Mouse (Mus musculus) CH12.LX (cell line): Measurements from ENCODE around the gene Prelid3b. TPM values are rescaled to one million over a fixed set of nuclear protein-coding genes. Genes with fewer than 3 reads are reported as not detected.

Experiments used
- DNase-seq: peaks from one replicate; pipeline ENCODE4 v3.0.0-alpha.2; 2013; ENCODE audit errors: extremely low read depth
- H3K27ac ChIP-seq: 2 replicates; pipeline ENCODE4 v1.5.1; 2012; ENCODE audit warnings: low read depth, mild to moderate bottlenecking, control low read depth, moderate library complexity; ENCODE audit not compliant: insufficient read depth
- H3K27me3 ChIP-seq: replicated peaks from 2 replicates; pipeline ENCODE3; 2012; ENCODE audit warnings: inconsistent platforms
- H3K36me3 ChIP-seq, 2 experiments: replicated peaks in 1 of 2; 2 replicates each; pipeline versions ENCODE3 to v1.6.1; 2012; ENCODE audit warnings: inconsistent platforms in 1 of 2, low read length in 1 of 2, mild to moderate bottlenecking in 1 of 2, mixed read lengths in 1 of 2, moderate library complexity in 1 of 2; ENCODE audit not compliant: control insufficient read depth in 1 of 2, insufficient read depth in 1 of 2
- H3K4me1 ChIP-seq, 2 experiments: 2 replicates each; pipeline ENCODE4 v1.6.1; 2012; ENCODE audit warnings: inconsistent platforms in 1 of 2, moderate library complexity in 1 of 2; ENCODE audit not compliant: insufficient read depth in 2 of 2, control insufficient read depth in 1 of 2
- H3K4me2 ChIP-seq: 2 replicates; pipeline ENCODE4 v1.6.1; 2012; ENCODE audit warnings: low read depth, mild to moderate bottlenecking, control low read depth; ENCODE audit not compliant: poor library complexity, insufficient read depth, severe bottlenecking
- H3K4me3 ChIP-seq, 3 experiments: fragments of 150-350 bp in 1 of 3; sonication (generic) in 1 of 3; replicated peaks in 1 of 3; 2 replicates each; pipeline versions ENCODE3 to v1.5.1; 2011 to 2012; ENCODE audit warnings: low read depth in 2 of 3, low read length in 2 of 3, mild to moderate bottlenecking in 2 of 3, moderate library complexity in 2 of 3, control low read depth in 1 of 3, improper control_type of control experiment in 1 of 3, inconsistent platforms in 1 of 3, mixed read lengths in 1 of 3; ENCODE audit not compliant: poor library complexity in 1 of 3
- H3K79me2 ChIP-seq: replicated peaks from 2 replicates; pipeline ENCODE4 v1.6.1; 2012; ENCODE audit warnings: mild to moderate bottlenecking, moderate library complexity; ENCODE audit not compliant: control insufficient read depth, poor library complexity, insufficient read depth, severe bottlenecking; ENCODE audit errors: extremely low read depth
- H3K9ac ChIP-seq: 2 replicates; pipeline ENCODE4 v1.6.1; 2012; ENCODE audit warnings: low read depth, mild to moderate bottlenecking, control low read depth, moderate library complexity; ENCODE audit not compliant: insufficient read depth
- H3K9me3 ChIP-seq: replicated peaks from 2 replicates; pipeline ENCODE3; 2012; ENCODE audit warnings: low read length, inconsistent platforms, mixed read lengths
- CTCF ChIP-seq, 2 experiments: IDR thresholded peaks in 1 of 2; conservative IDR thresholded peaks in 1 of 2; 2 replicates each; pipeline ENCODE4 v1.5.1; 2011 to 2012; ENCODE audit warnings: low read depth in 2 of 2, low read length in 2 of 2, improper control_type of control experiment in 1 of 2, inconsistent platforms in 1 of 2, mild to moderate bottlenecking in 1 of 2, moderate library complexity in 1 of 2
- HCFC1 ChIP-seq: IDR thresholded peaks from 2 replicates; pipeline ENCODE4 v1.6.1; 2012; ENCODE audit warnings: low read depth, mild to moderate bottlenecking, inconsistent platforms, low read length, improper control_type of control experiment
- IRF4 ChIP-seq: IDR thresholded peaks from 2 replicates; pipeline ENCODE4 v1.6.1; 2014; ENCODE audit warnings: low read depth, mild to moderate bottlenecking, inconsistent platforms, low read length, improper control_type of control experiment
- JUN ChIP-seq: IDR thresholded peaks from 2 replicates; pipeline ENCODE4 v1.6.1; 2011; ENCODE audit warnings: low read depth, mild to moderate bottlenecking, low read length, improper control_type of control experiment, moderate library complexity; ENCODE audit not compliant: insufficient read depth
- JUND ChIP-seq: conservative IDR thresholded peaks from 2 replicates; pipeline ENCODE4 v1.6.1; 2011; ENCODE audit warnings: low read depth, low read length, improper control_type of control experiment
- KAT2A ChIP-seq: IDR thresholded peaks from 2 replicates; pipeline ENCODE4 v1.6.1; 2012; ENCODE audit warnings: low read length, improper control_type of control experiment, inconsistent platforms; ENCODE audit not compliant: insufficient replicate concordance
- MAFK ChIP-seq: IDR thresholded peaks from 2 replicates; pipeline ENCODE4 v1.6.1; 2011; ENCODE audit warnings: low read length, improper control_type of control experiment; ENCODE audit not compliant: insufficient replicate concordance
- MAZ ChIP-seq: IDR thresholded peaks from 2 replicates; pipeline ENCODE4 v1.6.1; 2012; ENCODE audit warnings: low read depth, mild to moderate bottlenecking, inconsistent platforms, low read length, improper control_type of control experiment, moderate library complexity
- MEF2A ChIP-seq: IDR thresholded peaks from 2 replicates; pipeline ENCODE4 v1.6.1; 2014; ENCODE audit warnings: low read depth, mild to moderate bottlenecking, inconsistent platforms, low read length, improper control_type of control experiment, borderline replicate concordance
- MXI1 ChIP-seq: IDR thresholded peaks from 2 replicates; pipeline ENCODE4 v1.6.1; 2011; ENCODE audit warnings: mild to moderate bottlenecking, low read depth, low read length, improper control_type of control experiment
- MYC ChIP-seq: IDR thresholded peaks from 2 replicates; pipeline ENCODE4 v1.6.1; 2011; ENCODE audit warnings: low read depth, mild to moderate bottlenecking, improper control_type of control experiment, low read length
- NELFE ChIP-seq: IDR thresholded peaks from 2 replicates; pipeline ENCODE4 v1.6.1; 2011; ENCODE audit warnings: low read depth, low read length, improper control_type of control experiment
- NRF1 ChIP-seq: IDR thresholded peaks from 2 replicates; pipeline ENCODE4 v1.6.1; 2014; ENCODE audit warnings: low read depth, mild to moderate bottlenecking, inconsistent platforms, low read length, improper control_type of control experiment, moderate library complexity
- RAD21 ChIP-seq: IDR thresholded peaks from 2 replicates; pipeline ENCODE4 v1.6.1; 2011; ENCODE audit warnings: low read depth, mild to moderate bottlenecking, low read length, improper control_type of control experiment, moderate library complexity
- RCOR1 ChIP-seq: conservative IDR thresholded peaks from 2 replicates; pipeline ENCODE4 v1.6.1; 2012; ENCODE audit warnings: low read depth, mild to moderate bottlenecking, inconsistent platforms, low read length, improper control_type of control experiment
- SIN3A ChIP-seq: IDR thresholded peaks from 2 replicates; pipeline ENCODE4 v1.6.1; 2012; ENCODE audit warnings: low read length, improper control_type of control experiment, inconsistent platforms
- SMC3 ChIP-seq: IDR thresholded peaks from 2 replicates; pipeline ENCODE4 v1.6.1; 2011; ENCODE audit warnings: low read depth, low read length, improper control_type of control experiment
- TBP ChIP-seq: conservative IDR thresholded peaks from 2 replicates; pipeline ENCODE4 v1.6.1; 2011; ENCODE audit warnings: low read depth, low read length, improper control_type of control experiment
- TCF12 ChIP-seq: IDR thresholded peaks from 2 replicates; pipeline ENCODE4 v1.6.1; 2014; ENCODE audit warnings: low read depth, mild to moderate bottlenecking, inconsistent platforms, low read length, improper control_type of control experiment
- USF1 ChIP-seq: IDR thresholded peaks from 2 replicates; pipeline ENCODE4 v1.6.1; 2014; ENCODE audit warnings: low read depth, mild to moderate bottlenecking, inconsistent platforms, low read length, improper control_type of control experiment
- ZKSCAN1 ChIP-seq: IDR thresholded peaks from 2 replicates; pipeline ENCODE4 v1.6.1; 2012; ENCODE audit warnings: low read depth, inconsistent platforms, low read length, improper control_type of control experiment, borderline replicate concordance
- ZMIZ1 ChIP-seq: IDR thresholded peaks from 2 replicates; pipeline ENCODE4 v1.6.1; 2012; ENCODE audit warnings: low read depth, mild to moderate bottlenecking, inconsistent platforms, low read length, improper control_type of control experiment
- dilution Hi-C: fragments of 300-500 bp; cut with MboI; formaldehyde crosslinking; loops from 2 replicates; pipeline ENCODE4 v1.14.3; 2020; ENCODE audit warnings: low sequenced_read_pairs; ENCODE audit not compliant: extremely low pct_unique_long_range_greater_than_20kb, extremely low pct_ligation_motif_present
- in situ Hi-C: fragments of 300-500 bp; cut with MboI; formaldehyde crosslinking; loops from 3 replicates; pipeline ENCODE4 v1.14.3; 2019; ENCODE audit warnings: low sequenced_read_pairs, low pct_ligation_motif_present, low pct_unique_long_range_greater_than_20kb, mixed read lengths
- polyA plus RNA-seq: library from polyadenylated mRNA; unstranded; fragments of >175 nt; gene quantifications from 2 replicates; pipeline ENCODE4 v1.2.1, GENCODE M21; 2012; ENCODE audit warnings: low read depth; ENCODE audit not compliant: insufficient read length
- total RNA-seq, 2 experiments: library from RNA; depleted of rRNA; stranded (reverse); fragments of 300-350 nt in 1 of 2; fragments of >200 nt in 1 of 2; gene quantifications; 2 replicates each; pipeline ENCODE4 v1.2.3; 2012 to 2014

The Prelid3b gene
- total and polyA plus RNA-seq, 3 experiments: 90.3 to 187 (median 179) TPM

DNA sequence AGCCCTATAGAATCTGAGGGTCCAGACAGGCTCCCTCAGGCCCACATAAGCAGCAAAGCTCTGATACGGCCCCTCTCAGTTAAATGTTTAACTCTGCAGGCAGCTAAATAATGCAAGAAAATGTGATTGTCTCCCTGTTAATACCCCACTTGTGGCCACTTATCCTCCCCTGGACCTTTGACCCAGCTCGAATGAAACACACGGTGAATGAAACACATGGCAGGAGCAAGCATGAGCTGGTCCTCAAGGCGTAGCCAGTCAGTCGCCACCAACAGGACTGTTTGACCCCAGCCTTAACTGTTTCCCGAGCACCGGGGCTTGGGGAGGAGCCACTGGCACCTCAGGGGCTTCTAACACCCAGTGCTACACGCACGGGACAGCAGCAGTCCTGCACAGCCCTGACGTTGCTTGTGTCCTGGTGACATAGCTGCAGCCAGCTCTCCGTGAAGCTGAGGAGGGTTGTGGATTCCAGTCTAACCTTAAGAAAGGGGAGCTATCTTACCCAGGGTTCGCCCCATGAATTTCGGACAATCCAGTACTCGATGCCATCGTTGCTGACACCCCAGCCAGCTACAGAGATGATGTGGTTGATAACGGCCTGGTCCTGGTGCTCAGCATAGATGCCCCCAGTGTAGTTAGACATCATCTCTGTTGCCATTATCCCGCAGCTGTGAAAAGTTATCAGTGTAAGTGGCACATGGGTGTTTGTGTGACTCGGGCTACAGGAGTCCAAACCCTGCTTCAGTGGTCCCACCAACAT, 44.6 kb downstream of the Prelid3b start:
- peaks cover 79 to 93% of the 10 kb centered on the region in 2 experiments for H3K36me3 ChIP-seq
- H3K4me3 ChIP-seq: no peak overlapping the region
- H3K27ac ChIP-seq: no peak overlapping the region
- no peaks in the 10 kb centered on the region for H3K79me2 ChIP-seq
- TF ChIP-seq ZKSCAN1: no peak
- TF ChIP-seq HCFC1: no peak
- TF ChIP-seq SMC3: no peak
- TF ChIP-seq NRF1: no peak
- TF ChIP-seq MAZ: no peak
- TF ChIP-seq RAD21: no peak
- no peak for TF ChIP-seq TBP
- no peak for TF ChIP-seq NELFE
- TF ChIP-seq MXI1: no peak
- TF ChIP-seq CTCF (conservative IDR thresholded peaks at IDR 0.05 in 1 of 2, IDR thresholded peaks at IDR 0.05 in 1 of 2; ENCODE audit: low read depth in 2 of 2, low read length in 2 of 2): no peak
- no peak for TF ChIP-seq JUND
- no peak for TF ChIP-seq SIN3A
- dilution Hi-C loops (no loop called here), in situ Hi-C loops (no loop called here)
- H3K4me1 ChIP-seq: peaks cover 0 to 10% of the 10 kb centered on the region in 2 experiments; a peak in 1 of 4 replicates
- no peak for DNase-seq
- H3K27me3 ChIP-seq: no peaks in the 10 kb centered on the region
- H3K9ac ChIP-seq: no peak overlapping the region
- no peaks in the 10 kb centered on the region for H3K9me3 ChIP-seq
- H3K4me2 ChIP-seq: no peak overlapping the region

- no peak for TF ChIP-seq TCF12
- no peak for TF ChIP-seq KAT2A
- no peak for TF ChIP-seq RCOR1
- no peak for TF ChIP-seq USF1
- TF ChIP-seq ZMIZ1: no peak
- no peak for TF ChIP-seq JUN
- no peak for TF ChIP-seq RAD21
- no peak for TF ChIP-seq IRF4
- TF ChIP-seq MEF2A: no peak
- TF ChIP-seq MYC: no peak
- TF ChIP-seq MAFK: no peak
- no peak for DNase-seq
- Histone ChIP-seq H3K9ac (no peak overlapping the region), H3K4me2 (no peak overlapping the region), H3K36me3 (peaks cover 84 to 95% of the 10 kb centered on the region in 2 experiments), H3K79me2 (no peaks in the 10 kb centered on the region), H3K4me3 (no peak overlapping the region), H3K4me1 (peaks cover 0 to 10% of the 10 kb centered on the region in 2 experiments; a peak in 1 of 4 replicates), H3K27me3 (no peaks in the 10 kb centered on the region), H3K27ac (no peak overlapping the region), H3K9me3 (no peaks in the 10 kb centered on the region)
- dilution Hi-C loops (no loop called here), in situ Hi-C loops (no loop called here)
These were observed 46.0 kb downstream of the Prelid3b start for GRCm38 (mm10) chr2:174426856-174427255.
